Mouse (Mus musculus) liver, embryonic 15.5 days (tissue): ENCODE measurements around the gene Malsu1. TPM values are rescaled to one million over a fixed set of nuclear protein-coding genes. Genes with fewer than 3 reads are reported as not detected.

Experiments used
- ATAC-seq: fragments of 200-750 bp; cut with Nextera tagmentation; 2 replicates; pipeline ENCODE4 v1.8.0; 2017; ENCODE audit warnings: moderate number of reproducible peaks, mild to moderate bottlenecking, moderate library complexity; ENCODE audit not compliant: insufficient read depth
- H3K27ac ChIP-seq: fragments of 300-500 bp; sonication (generic); replicated peaks from 2 replicates; pipeline ENCODE4 v1.5.1; 2015; ENCODE audit warnings: mild to moderate bottlenecking, inconsistent platforms
- H3K27me3 ChIP-seq: fragments of 300-500 bp; sonication (generic); 2 replicates; pipeline ENCODE4 v1.6.1; 2015; ENCODE audit warnings: mild to moderate bottlenecking, inconsistent platforms
- H3K36me3 ChIP-seq: fragments of 300-500 bp; sonication (generic); replicated peaks from 2 replicates; pipeline ENCODE4 v1.6.1; 2015; ENCODE audit warnings: moderate library complexity, mild to moderate bottlenecking, inconsistent platforms
- H3K4me1 ChIP-seq: fragments of 300-500 bp; sonication (generic); replicated peaks from 2 replicates; pipeline ENCODE4 v1.6.1; 2015; ENCODE audit warnings: inconsistent platforms
- H3K4me2 ChIP-seq: fragments of 300-500 bp; sonication (generic); 2 replicates; pipeline ENCODE4 v1.6.1; 2015; ENCODE audit warnings: moderate library complexity, mild to moderate bottlenecking, inconsistent platforms
- H3K4me3 ChIP-seq: fragments of 300-500 bp; sonication (generic); replicated peaks from 2 replicates; pipeline ENCODE4 v1.5.1; 2015; ENCODE audit warnings: mild to moderate bottlenecking, inconsistent platforms
- H3K9ac ChIP-seq: fragments of 300-500 bp; sonication (generic); 2 replicates; pipeline ENCODE4 v1.6.1; 2015; ENCODE audit warnings: moderate library complexity, mild to moderate bottlenecking, inconsistent platforms
- H3K9me3 ChIP-seq: fragments of 300-500 bp; sonication (generic); replicated peaks from 2 replicates; pipeline ENCODE4 v1.6.1; 2016; ENCODE audit warnings: inconsistent platforms
- WGBS: fragments of 180-500 bp; shearing (Covaris S2); methylation state at CpG from one replicate; pipeline ENCODE4 v1.1.7; 2015; ENCODE audit warnings: mixed read lengths; ENCODE audit not compliant: insufficient replicate concordance; 5-methylcytosine and 5-hydroxymethylcytosine counted together
- polyA plus RNA-seq: library from polyadenylated mRNA; unstranded; fragments of >200 nt; fragmentation: Nextera tagmentation; extraction: Ambion mirVana; gene quantifications from 2 replicates; pipeline ENCODE4 v1.2.1, GENCODE M21; 2015

Malsu1 gene
- polyA plus RNA-seq, 1 experiment from 2014 or later, result 33.3 TPM

GRCm38 (mm10) chr6:49114457-49114856, 40.9 kb downstream of the Malsu1 start:
- 82% methylated on average over 6 of the region's 6 CpGs for WGBS
- Histone ChIP-seq H3K27ac (no peak overlapping the region), H3K4me3 (no peak overlapping the region), H3K4me2 (no peak overlapping the region), H3K9me3 (no peaks in the 10 kb centered on the region), H3K4me1 (no peaks in the 10 kb centered on the region), H3K9ac (no peak overlapping the region), H3K36me3 (peaks cover 18% of the 10 kb centered on the region), H3K27me3 (no peaks in the 10 kb centered on the region)
- ATAC-seq, result no peak

DNA sequence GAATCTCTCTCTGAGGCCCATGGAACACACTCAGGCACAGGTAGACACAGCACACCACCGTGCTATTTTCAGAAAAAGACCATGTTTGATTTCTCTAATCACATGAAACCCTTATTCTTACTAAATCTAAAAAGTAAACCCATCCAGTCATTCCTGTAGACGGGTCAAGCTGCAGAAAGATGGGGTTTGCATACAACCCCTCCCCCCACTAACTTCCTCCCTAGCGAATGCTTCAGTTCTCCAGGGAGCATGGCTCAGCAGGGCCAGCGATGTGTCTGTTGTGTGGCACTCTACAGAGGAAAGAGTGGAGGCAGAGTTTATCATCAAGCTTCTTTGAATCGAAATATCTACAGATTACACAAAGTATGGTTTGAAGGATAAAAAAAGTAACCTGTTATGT, 42.0 kb downstream of the Malsu1 start:
- Histone ChIP-seq H3K4me2 (no peak overlapping the region), H3K4me3 (no peak overlapping the region), H3K27ac (no peak overlapping the region), H3K4me1 (no peaks in the 10 kb centered on the region), H3K27me3 (no peaks in the 10 kb centered on the region), H3K9me3 (no peaks in the 10 kb centered on the region), H3K9ac (no peak overlapping the region), H3K36me3 (peaks cover 18% of the 10 kb centered on the region)
- 67% methylated on average over 5 of the region's 5 CpGs for WGBS
- ATAC-seq, result no peak

DNA sequence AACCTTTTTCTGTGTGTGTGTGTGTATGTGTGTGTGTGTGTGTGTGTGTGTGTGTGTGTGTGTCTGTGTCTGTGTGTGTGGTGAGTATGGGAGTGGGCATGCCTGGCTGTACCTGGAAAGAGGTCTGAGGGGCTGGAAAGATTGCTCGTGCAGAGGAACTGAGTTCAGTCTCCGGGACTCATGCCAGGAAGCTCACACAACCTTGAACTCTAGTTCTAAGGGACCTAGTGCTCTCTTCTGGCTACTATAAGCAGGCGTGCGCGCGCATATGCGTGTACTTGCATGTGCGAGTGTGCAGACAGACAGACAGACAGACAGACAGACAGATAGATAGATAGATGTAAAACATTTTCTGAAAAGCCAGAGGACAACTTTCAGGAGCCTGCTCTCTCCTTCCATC, 42.6 kb downstream of the Malsu1 start:
- 84% methylated on average over 8 of the region's 8 CpGs for WGBS
- H3K9ac ChIP-seq, result no peak overlapping the region
- no peaks in the 10 kb centered on the region for H3K27me3 ChIP-seq
- no peaks in the 10 kb centered on the region for H3K9me3 ChIP-seq
- no peak overlapping the region for H3K27ac ChIP-seq
- ATAC-seq, result no peak
- peaks cover 18% of the 10 kb centered on the region for H3K36me3 ChIP-seq
- no peak overlapping the region for H3K4me3 ChIP-seq
- no peak overlapping the region for H3K4me2 ChIP-seq
- no peaks in the 10 kb centered on the region for H3K4me1 ChIP-seq

- Histone ChIP-seq H3K4me2 (no peak overlapping the region), H3K9ac (no peak overlapping the region), H3K9me3 (no peaks in the 10 kb centered on the region), H3K4me3 (no peak overlapping the region), H3K36me3 (peaks cover 18% of the 10 kb centered on the region), H3K27me3 (no peaks in the 10 kb centered on the region), H3K27ac (no peak overlapping the region), H3K4me1 (no peaks in the 10 kb centered on the region)
- 62% methylated on average over 8 of the region's 8 CpGs for WGBS
- no peak for ATAC-seq
Observed at GRCm38 (mm10) chr6:49118446-49118845, 44.9 kb downstream of the Malsu1 start.

DNA sequence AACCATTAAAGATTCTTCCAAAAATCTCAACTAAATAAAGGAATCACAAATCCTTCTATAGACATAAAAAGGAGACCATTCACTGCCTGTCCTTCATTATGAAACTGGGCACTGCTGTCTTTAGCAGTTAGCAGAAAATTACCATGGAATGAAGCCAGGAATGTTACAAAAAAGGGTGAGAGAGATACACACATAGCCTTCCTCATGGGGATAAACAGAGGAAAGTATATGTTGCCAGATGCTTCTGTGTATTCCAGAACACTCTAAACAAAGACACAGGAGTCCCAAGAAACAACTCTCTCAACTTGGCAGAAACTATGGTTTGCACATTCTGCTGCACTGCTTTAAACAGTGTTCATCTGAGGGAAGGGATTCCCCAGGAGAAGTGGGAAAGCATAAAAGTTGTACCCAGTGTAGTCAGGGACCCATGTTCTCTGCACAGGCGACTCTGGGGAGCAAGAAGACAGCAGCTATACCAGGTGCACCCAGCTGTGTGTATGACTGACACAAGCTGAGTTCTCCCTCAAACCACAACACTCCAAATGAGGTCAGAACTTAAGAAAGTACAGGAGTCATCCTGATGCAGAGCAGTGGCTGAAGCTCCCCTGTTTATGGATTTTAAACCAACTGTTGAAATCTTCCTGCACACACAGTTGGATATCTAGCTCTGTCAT, 46.0 kb downstream of the Malsu1 start:
- no peak for ATAC-seq
- no peak overlapping the region for H3K27ac ChIP-seq

GRCm38 (mm10) chr6:49120370-49120769, 46.8 kb downstream of the Malsu1 start:
- Histone ChIP-seq H3K36me3 (peaks cover 18% of the 10 kb centered on the region), H3K27me3 (no peaks in the 10 kb centered on the region), H3K4me3 (no peak overlapping the region), H3K27ac (no peak overlapping the region), H3K9ac (no peak overlapping the region), H3K4me1 (no peaks in the 10 kb centered on the region), H3K4me2 (no peak overlapping the region), H3K9me3 (no peaks in the 10 kb centered on the region)
- WGBS, result 71% methylated on average over 3 of the region's 3 CpGs
- no peak for ATAC-seq

More for the DNA sequence above, 46.0 kb downstream of the Malsu1 start:
- Histone ChIP-seq H3K36me3 (peaks cover 18% of the 10 kb centered on the region), H3K9me3 (no peaks in the 10 kb centered on the region), H3K9ac (no peak overlapping the region), H3K4me1 (no peaks in the 10 kb centered on the region), H3K4me2 (no peak overlapping the region), H3K4me3 (no peak overlapping the region), H3K27me3 (no peaks in the 10 kb centered on the region)
- WGBS, result 45% methylated on average over 1 of the region's 1 CpGs

DNA sequence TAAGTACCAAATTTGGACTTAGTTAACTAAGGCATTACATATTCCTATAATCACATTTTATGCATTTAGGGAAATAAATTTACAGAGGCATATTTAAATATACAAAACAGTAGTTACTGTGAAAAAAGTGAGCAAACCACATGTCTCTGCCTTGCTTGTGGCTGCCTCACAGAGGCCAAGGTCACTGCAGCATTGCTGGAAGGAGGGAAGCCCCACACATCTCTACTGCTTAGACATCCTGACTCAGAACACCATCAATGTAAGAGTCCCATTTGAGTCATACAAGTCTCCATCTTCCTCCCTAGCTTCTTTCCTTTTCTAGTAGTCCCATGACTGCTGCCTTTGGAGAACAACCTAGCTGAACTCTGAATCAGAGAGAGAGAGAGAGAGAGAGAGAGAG, 56.7 kb downstream of the Malsu1 start:
- Histone ChIP-seq H3K9ac (no peak overlapping the region), H3K27ac (no peak overlapping the region), H3K4me3 (no peak overlapping the region), H3K36me3 (peaks cover 7% of the 10 kb centered on the region; the same call in 1 of the 2 replicates), H3K27me3 (no peaks in the 10 kb centered on the region), H3K4me2 (no peak overlapping the region), H3K4me1 (peaks cover 5% of the 10 kb centered on the region; the same call in 1 of the 2 replicates), H3K9me3 (no peaks in the 10 kb centered on the region)
- ATAC-seq, result no peak

GRCm38 (mm10) chr6:49131855-49132254, 58.3 kb downstream of the Malsu1 start:
- Histone ChIP-seq H3K4me2 (no peak overlapping the region), H3K4me1 (peaks cover 16% of the 10 kb centered on the region), H3K36me3 (0 out of 2 replicates have a peak, but pooled peaks cover 4% of the 10 kb centered on the region), H3K27ac (no peak overlapping the region), H3K9me3 (no peaks in the 10 kb centered on the region), H3K27me3 (no peaks in the 10 kb centered on the region), H3K9ac (no peak overlapping the region), H3K4me3 (no peak overlapping the region)
- 86% methylated on average over 9 of the region's 9 CpGs for WGBS
- no peak for ATAC-seq

DNA sequence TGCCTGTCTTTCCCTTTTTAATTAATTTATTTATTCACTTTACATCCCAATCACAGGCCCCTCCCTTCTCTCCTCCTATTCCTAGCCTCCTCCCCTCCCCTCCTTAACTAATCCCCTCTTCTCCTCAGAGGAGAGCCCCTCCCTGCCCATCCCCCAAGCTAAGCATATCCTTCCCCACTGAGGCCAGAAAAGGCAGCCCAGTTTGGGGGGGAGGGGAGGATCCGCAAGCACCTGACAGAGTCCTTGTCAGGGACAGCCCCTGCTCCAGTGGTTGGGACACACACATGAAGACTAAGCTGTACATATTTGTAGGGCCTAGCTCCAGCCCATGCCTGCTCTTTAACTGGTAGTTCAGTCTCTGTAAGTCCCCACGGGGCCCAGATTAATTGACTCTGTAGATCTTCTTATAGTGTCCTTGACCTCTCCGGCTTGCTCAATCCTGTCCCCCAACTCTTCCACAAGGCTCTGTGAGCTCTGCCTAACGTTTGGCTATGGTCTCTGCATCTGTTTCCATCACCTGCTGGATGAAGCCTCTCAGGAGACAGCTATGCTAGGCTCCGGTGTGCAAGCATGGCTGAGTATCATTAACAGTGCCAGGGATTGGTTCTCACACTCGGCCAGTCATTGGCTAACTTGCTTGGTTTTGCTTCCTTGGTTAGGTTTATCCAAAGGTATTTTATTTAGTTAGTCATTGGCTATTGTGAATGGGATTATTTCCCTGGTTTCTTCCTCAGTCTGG, 58.9 kb downstream of the Malsu1 start:
- Histone ChIP-seq H3K4me3 (no peak overlapping the region), H3K9ac (no peak overlapping the region), H3K4me1 (peaks cover 23% of the 10 kb centered on the region), H3K4me2 (no peak overlapping the region), H3K36me3 (0 out of 2 replicates have a peak, but pooled peaks cover 4% of the 10 kb centered on the region), H3K27ac (no peak overlapping the region), H3K27me3 (no peaks in the 10 kb centered on the region), H3K9me3 (no peaks in the 10 kb centered on the region)
- no peak for ATAC-seq
- WGBS, result 65% methylated on average over 6 of the region's 6 CpGs
